Mouse (Mus musculus): ENCODE measurements around the gene Pak3.

DNA sequence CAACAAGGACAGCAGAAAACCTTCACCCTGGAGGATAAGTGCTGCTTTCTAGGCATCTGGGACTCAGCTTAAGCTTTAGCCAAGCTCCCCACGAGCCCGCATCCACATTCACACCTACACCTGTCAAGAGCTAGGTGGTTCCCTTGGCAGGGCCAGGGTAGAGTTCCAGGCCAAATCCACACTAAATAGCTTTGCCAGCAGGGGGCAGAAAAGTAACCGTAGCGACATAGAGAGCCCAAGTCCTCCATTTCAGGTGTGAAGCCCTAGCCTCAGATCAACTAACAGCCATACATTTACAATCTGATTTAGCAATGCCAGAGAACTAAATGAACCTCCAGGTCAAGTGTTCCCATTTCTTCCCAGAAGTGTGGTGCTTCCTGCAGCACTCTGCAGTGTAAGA lies 148.6 kb downstream of the Pak3 start:
- 0 out of 6 replicates have a peak, but pooled peaks of 1 of the 3 experiments have one; percentile 14 for TF ChIP-seq CTCF (IDR thresholded peaks at IDR 0.05 in 2 of 3, conservative IDR thresholded peaks at IDR 0.05 in 1 of 3; ENCODE audit: control insufficient read depth in 1 of 3, insufficient read depth in 1 of 3, low read depth in 2 of 3, low read length in 3 of 3, poor library complexity in 1 of 3, severe bottlenecking in 1 of 3)
- TF ChIP-seq ZNF384 (IDR thresholded peaks at IDR 0.05; ENCODE audit: low read depth, low read length): no peak
- TF ChIP-seq SIN3A (IDR thresholded peaks at IDR 0.05; ENCODE audit: low read length): no peak
- no peak for TF ChIP-seq POLR2A (IDR thresholded peaks at IDR 0.05; ENCODE audit: control insufficient read depth in 1 of 2, insufficient read depth in 1 of 2, low read depth in 1 of 2, low read length in 2 of 2, poor library complexity in 1 of 2)
- TF ChIP-seq MAFK (IDR thresholded peaks at IDR 0.05; ENCODE audit: borderline replicate concordance, low read depth, low read length): no peak
- no peak for TF ChIP-seq MAX (IDR thresholded peaks at IDR 0.05; ENCODE audit: low read length)
- TF ChIP-seq EP300 (IDR thresholded peaks at IDR 0.05; ENCODE audit: low read depth in 1 of 2, low read length in 2 of 2): no peak
- TF ChIP-seq MAZ (IDR thresholded peaks at IDR 0.05; ENCODE audit: low read depth, low read length): no peak
- no peak for TF ChIP-seq NELFE (IDR thresholded peaks at IDR 0.05; ENCODE audit: low read depth, low read length)
- TF ChIP-seq ZC3H11A (IDR thresholded peaks at IDR 0.05; ENCODE audit: low read depth, low read length): no peak

Data from MEL (cell line).